Mouse (Mus musculus): ENCODE results near the gene Oas1d. TPM values are rescaled to one million over a fixed set of nuclear protein-coding genes. Genes with fewer than 3 reads are reported as not detected.

Oas1d gene
- polyA plus RNA-seq, 1 experiment from 2014 or later = not detected

- Histone ChIP-seq H3K27ac (no peak overlapping the region), H3K27me3 (no peaks in the 10 kb centered on the region), H3K36me3 (no peaks in the 10 kb centered on the region), H3K9me3 (no peaks in the 10 kb centered on the region), H3K9ac (no peak overlapping the region), H3K4me3 (no peak overlapping the region), H3K4me2 (replicated peaks) (no peak overlapping the region), H3K4me1 (no peaks in the 10 kb centered on the region)
- no peak for ATAC-seq (ENCODE audit: low FRiP score, low read depth)
- 20% methylated on average over 5 of the region's 5 CpGs for WGBS
Observed at GRCm38 (mm10) chr5:120953974-120954373, 39.6 kb downstream of the Oas1d start.

GRCm38 (mm10) chr5:120961004-120961403 lies 46.7 kb downstream of the Oas1d start:
- H3K4me2 ChIP-seq (replicated peaks) = no peak overlapping the region
- no peak for ATAC-seq (ENCODE audit: low FRiP score, low read depth)
- H3K9me3 ChIP-seq = no peaks in the 10 kb centered on the region
- 56% methylated on average over 4 of the region's 4 CpGs for WGBS
- no peak overlapping the region for H3K9ac ChIP-seq
- no peak overlapping the region for H3K4me3 ChIP-seq
- H3K36me3 ChIP-seq = no peaks in the 10 kb centered on the region
- H3K27me3 ChIP-seq = no peaks in the 10 kb centered on the region
- H3K4me1 ChIP-seq = no peaks in the 10 kb centered on the region
- no peak overlapping the region for H3K27ac ChIP-seq

DNA sequence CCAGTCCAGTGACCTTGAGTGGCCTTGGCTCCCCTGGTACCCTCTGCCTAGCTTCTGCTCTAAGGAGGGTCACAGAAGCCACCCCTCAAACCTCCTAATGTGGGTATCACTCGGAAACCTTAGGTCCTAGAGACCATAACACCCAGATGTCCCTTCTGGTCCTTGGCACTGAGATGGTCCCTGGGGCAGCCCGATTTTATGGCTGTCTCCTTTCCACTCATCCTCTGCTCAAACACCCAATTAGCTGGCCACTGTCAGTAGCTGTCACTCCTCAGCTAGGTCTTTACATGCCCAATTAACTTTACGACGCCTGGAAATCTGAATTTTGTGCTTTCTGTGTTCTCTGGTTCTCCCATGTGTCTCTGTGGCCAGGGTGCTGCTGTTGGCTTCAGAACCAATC lies 51.8 kb downstream of the Oas1d start:
- H3K9me3 ChIP-seq = no peaks in the 10 kb centered on the region
- H3K4me2 ChIP-seq (replicated peaks) = no peak overlapping the region
- H3K27me3 ChIP-seq = no peaks in the 10 kb centered on the region
- no peaks in the 10 kb centered on the region for H3K36me3 ChIP-seq
- 71% methylated on average over 4 of the region's 4 CpGs for WGBS
- no peaks in the 10 kb centered on the region for H3K4me1 ChIP-seq
- no peak overlapping the region for H3K27ac ChIP-seq
- ATAC-seq (ENCODE audit: low FRiP score, low read depth) = no peak
- no peak overlapping the region for H3K4me3 ChIP-seq
- H3K9ac ChIP-seq = no peak overlapping the region

DNA sequence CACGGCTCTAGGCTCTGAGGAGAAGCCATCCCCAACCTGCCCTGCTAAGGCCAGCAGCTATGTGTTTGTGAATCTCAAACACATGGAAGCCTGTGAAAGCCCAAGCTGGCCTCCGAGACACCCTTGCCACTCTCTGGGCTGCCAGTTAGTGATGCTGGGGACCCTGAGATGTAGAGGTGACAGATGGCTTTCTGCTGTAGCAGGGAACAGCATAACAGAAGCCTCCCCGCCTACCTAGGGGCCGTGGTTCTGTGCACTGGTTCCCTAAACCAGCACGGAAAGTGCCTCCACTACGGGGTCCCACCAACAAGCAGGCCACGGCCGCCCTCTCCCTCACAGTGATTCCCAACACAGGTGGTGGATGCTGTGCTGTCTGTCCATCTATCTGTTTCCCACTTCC lies 52.6 kb downstream of the Oas1d start:
- H3K4me2 ChIP-seq (replicated peaks) = no peak overlapping the region
- H3K27ac ChIP-seq = no peak overlapping the region
- H3K4me3 ChIP-seq = no peak overlapping the region
- H3K4me1 ChIP-seq = no peaks in the 10 kb centered on the region
- H3K27me3 ChIP-seq = no peaks in the 10 kb centered on the region
- H3K9ac ChIP-seq = no peak overlapping the region
- H3K36me3 ChIP-seq = no peaks in the 10 kb centered on the region
- no peak for ATAC-seq (ENCODE audit: low FRiP score, low read depth)
- 89% methylated on average over 8 of the region's 8 CpGs for WGBS
- no peaks in the 10 kb centered on the region for H3K9me3 ChIP-seq

DNA sequence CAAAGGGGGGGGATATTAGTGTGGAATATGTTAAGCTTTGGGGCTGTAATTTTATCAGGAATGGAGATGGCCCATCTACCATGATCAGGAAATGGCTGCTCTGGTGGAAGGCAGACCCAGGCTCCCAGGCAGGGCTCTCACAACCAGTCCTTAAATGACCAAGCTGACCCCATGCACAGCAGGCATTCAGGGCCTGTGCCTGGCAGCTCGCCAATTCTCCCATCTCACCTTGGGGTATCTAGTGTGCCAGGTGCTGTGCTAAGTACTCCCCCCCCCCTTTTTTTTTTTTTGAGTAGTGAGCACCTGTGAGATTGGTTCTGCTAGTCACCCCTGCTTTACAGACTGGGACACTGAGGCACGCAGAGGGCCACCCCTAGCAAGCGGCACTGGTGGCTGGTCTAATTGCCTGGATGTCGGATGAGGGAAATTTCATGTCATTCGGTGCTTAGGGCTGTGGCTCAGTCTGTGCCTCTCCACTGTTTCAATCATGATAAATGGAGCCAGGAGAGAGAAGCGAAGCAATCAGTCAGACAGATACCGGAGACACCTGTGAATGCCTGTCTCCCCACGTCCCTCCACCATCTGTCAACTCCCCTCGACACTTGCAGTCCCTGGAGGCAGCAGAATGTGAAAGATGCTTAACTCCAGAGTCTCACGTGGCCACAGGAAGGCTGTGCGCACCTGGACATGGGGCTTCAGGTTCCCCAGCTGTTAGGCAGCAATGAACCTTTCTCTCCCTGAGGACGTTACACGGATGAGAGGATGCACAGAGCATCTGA lies 53.2 kb downstream of the Oas1d start:
- no peak overlapping the region for H3K9ac ChIP-seq
- no peak overlapping the region for H3K4me3 ChIP-seq
- WGBS = 72% methylated on average over 13 of the region's 13 CpGs
- no peaks in the 10 kb centered on the region for H3K36me3 ChIP-seq
- H3K4me2 ChIP-seq (replicated peaks) = no peak overlapping the region
- no peaks in the 10 kb centered on the region for H3K27me3 ChIP-seq
- no peak overlapping the region for H3K27ac ChIP-seq
- H3K4me1 ChIP-seq = no peaks in the 10 kb centered on the region
- ATAC-seq (ENCODE audit: low FRiP score, low read depth) = no peak
- no peaks in the 10 kb centered on the region for H3K9me3 ChIP-seq

DNA sequence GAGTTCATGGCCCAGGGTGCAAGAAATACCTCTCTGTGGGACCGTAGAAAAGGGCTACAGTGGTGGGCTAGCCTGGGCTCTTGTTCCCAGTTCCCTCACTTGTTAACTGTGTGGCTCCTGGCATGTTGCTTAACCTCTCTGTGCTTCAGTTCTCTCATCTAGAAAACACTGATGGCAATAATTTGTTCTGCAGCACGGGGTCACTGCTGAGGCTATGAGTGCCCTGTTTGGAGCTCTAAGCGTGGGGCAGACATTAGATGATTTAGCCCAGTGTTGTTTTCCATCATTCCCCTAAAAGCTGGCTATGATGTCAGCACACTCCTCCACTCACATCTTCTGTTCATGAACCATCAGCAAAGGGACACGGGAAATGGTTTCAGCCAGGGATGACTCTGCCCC lies 53.8 kb downstream of the Oas1d start:
- H3K27me3 ChIP-seq = no peaks in the 10 kb centered on the region
- ATAC-seq (ENCODE audit: low FRiP score, low read depth) = no peak

DNA sequence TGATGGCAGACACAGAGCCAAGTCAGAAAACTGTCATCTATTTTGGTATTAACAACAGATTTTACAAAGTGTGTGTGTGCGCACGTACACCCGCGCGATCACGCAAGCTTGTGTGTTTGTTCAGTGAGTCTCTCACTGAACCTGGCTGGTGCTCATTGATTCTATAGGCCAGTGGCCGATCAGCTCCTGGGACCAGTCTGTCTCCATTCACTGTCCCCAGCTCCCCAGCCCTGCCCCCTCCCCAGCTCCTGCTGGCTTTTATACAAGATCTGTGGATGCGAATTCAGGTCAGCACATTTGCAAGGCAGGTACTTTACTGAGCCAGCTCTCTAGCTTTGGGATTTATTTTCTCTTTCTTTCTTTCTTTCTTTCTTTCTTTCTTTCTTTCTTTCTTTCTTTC lies 54.5 kb downstream of the Oas1d start:
- no peak overlapping the region for H3K4me2 ChIP-seq (replicated peaks)
- no peaks in the 10 kb centered on the region for H3K4me1 ChIP-seq
- no peak overlapping the region for H3K9ac ChIP-seq
- H3K9me3 ChIP-seq = no peaks in the 10 kb centered on the region
- no peaks in the 10 kb centered on the region for H3K27me3 ChIP-seq
- no peak for ATAC-seq (ENCODE audit: low FRiP score, low read depth)
- no peak overlapping the region for H3K4me3 ChIP-seq
- no peaks in the 10 kb centered on the region for H3K36me3 ChIP-seq
- no peak overlapping the region for H3K27ac ChIP-seq
- WGBS = 86% methylated on average over 8 of the region's 8 CpGs

More for the DNA sequence above, 53.8 kb downstream of the Oas1d start:
- no peaks in the 10 kb centered on the region for H3K9me3 ChIP-seq
- no peak overlapping the region for H3K27ac ChIP-seq
- H3K36me3 ChIP-seq = no peaks in the 10 kb centered on the region
- H3K4me1 ChIP-seq = no peaks in the 10 kb centered on the region
- WGBS = 62% methylated on average over 4 of the region's 4 CpGs
- H3K4me2 ChIP-seq (replicated peaks) = no peak overlapping the region
- H3K9ac ChIP-seq = no peak overlapping the region
- no peak overlapping the region for H3K4me3 ChIP-seq

- no peak overlapping the region for H3K27ac ChIP-seq
- no peak overlapping the region for H3K4me2 ChIP-seq (replicated peaks)
- no peak overlapping the region for H3K4me3 ChIP-seq
- 46% methylated on average over 4 of the region's 4 CpGs for WGBS
- H3K9ac ChIP-seq = no peak overlapping the region
- H3K9me3 ChIP-seq = no peaks in the 10 kb centered on the region
- no peaks in the 10 kb centered on the region for H3K4me1 ChIP-seq
- no peaks in the 10 kb centered on the region for H3K27me3 ChIP-seq
- no peaks in the 10 kb centered on the region for H3K36me3 ChIP-seq
- ATAC-seq (ENCODE audit: low FRiP score, low read depth) = no peak
Observed at GRCm38 (mm10) chr5:120969703-120970102, 55.4 kb downstream of the Oas1d start.

Other genes with a start within 250 kb of the Oas1d start
- 5.1 and 5.6 TPM in 2 replicates for gene Dtx1, start 202.6 kb upstream of the Oas1d start, polyA plus RNA-seq (2015; fragmentation: Nextera tagmentation; extraction: Ambion mirVana)
- gene Oas2, start 164.7 kb upstream of the Oas1d start, polyA plus RNA-seq (2015; fragmentation: Nextera tagmentation; extraction: Ambion mirVana) = 0.22 TPM in 2 replicates
- gene Oas3, start 136.9 kb upstream of the Oas1d start, polyA plus RNA-seq (2015; fragmentation: Nextera tagmentation; extraction: Ambion mirVana) = 0.18 and 0.20 TPM in 2 replicates
- gene Oas1e, start 119.0 kb upstream of the Oas1d start, polyA plus RNA-seq (2015; fragmentation: Nextera tagmentation; extraction: Ambion mirVana) = not detected in 2 replicates
- 0.24 and 0.37 TPM in 2 replicates for gene Oas1c, start 102.0 kb upstream of the Oas1d start, polyA plus RNA-seq (2015; fragmentation: Nextera tagmentation; extraction: Ambion mirVana)
- gene Oas1f, start 67.2 kb upstream of the Oas1d start, polyA plus RNA-seq (2015; fragmentation: Nextera tagmentation; extraction: Ambion mirVana) = not detected in 2 replicates
- gene Oas1h, start 53.1 kb upstream of the Oas1d start, polyA plus RNA-seq (2015; fragmentation: Nextera tagmentation; extraction: Ambion mirVana) = not detected in 2 replicates
- gene Oas1g, start 26.9 kb upstream of the Oas1d start, polyA plus RNA-seq (2015; fragmentation: Nextera tagmentation; extraction: Ambion mirVana) = 0.22 TPM in 1 of 2 replicates, not detected in the other
- gene Oas1a, start 7.0 kb upstream of the Oas1d start, polyA plus RNA-seq (2015; fragmentation: Nextera tagmentation; extraction: Ambion mirVana) = 1.2 and 1.4 TPM in 2 replicates
- 0.09 and 0.15 TPM in 2 replicates for gene Rph3a, start 95.6 kb downstream of the Oas1d start, polyA plus RNA-seq (2015; fragmentation: Nextera tagmentation; extraction: Ambion mirVana)